Mouse (Mus musculus) intestine, embryonic 16.5 days (tissue): ENCODE data around the gene Ube2b. TPM values are rescaled to one million over a fixed set of nuclear protein-coding genes. Genes with fewer than 3 reads are reported as not detected.

Experiments used
- polyA plus RNA-seq: library from polyadenylated mRNA; unstranded; fragments of >200 nt; fragmentation: Nextera tagmentation; extraction: Ambion mirVana; gene quantifications from 2 replicates; pipeline ENCODE4 v1.2.1, GENCODE M21; 2015

Ube2b gene
- polyA plus RNA-seq, 1 experiment from 2014 or later, result 201 TPM

Other genes starting within 250 kb of the Ube2b start
- 21.2 and 27.6 TPM in 2 replicates for gene Sec24a, start 237.1 kb downstream of the Ube2b start, polyA plus RNA-seq
- 218 and 226 TPM in 2 replicates for gene Sar1b, start 237.1 kb downstream of the Ube2b start, polyA plus RNA-seq
- gene Jade2, start 143.1 kb downstream of the Ube2b start, polyA plus RNA-seq, result 1.3 and 1.5 TPM in 2 replicates
- gene Cdkn2aipnl, start 33.1 kb downstream of the Ube2b start, polyA plus RNA-seq, result 81.5 and 87.0 TPM in 2 replicates
- gene Cdkl3, start 3.5 kb upstream of the Ube2b start, polyA plus RNA-seq, result 4.2 and 6.0 TPM in 2 replicates
- 20.2 and 51.9 TPM in 2 replicates for gene Ppp2ca, start 97.9 kb upstream of the Ube2b start, polyA plus RNA-seq
- gene Olfr1373, start 144.8 kb upstream of the Ube2b start, polyA plus RNA-seq, result not detected in 2 replicates
- gene Olfr1371, start 213.2 kb upstream of the Ube2b start, polyA plus RNA-seq, result not detected in 2 replicates
- 708 and 723 TPM in 2 replicates for gene Skp1a, start 231.2 kb upstream of the Ube2b start, polyA plus RNA-seq